Mouse (Mus musculus): Measurements from ENCODE around the gene Tacc3. TPM values are rescaled to one million over a fixed set of nuclear protein-coding genes. Genes with fewer than 3 reads are reported as not detected.

Tacc3 gene
- polyA plus RNA-seq, 1 experiment, result 54.1 TPM

- Histone ChIP-seq H3K27me3 (ENCODE audit: control insufficient read depth, insufficient read depth, insufficient read length) (no peaks in the 10 kb centered on the region), H3K79me2 (ENCODE audit: control insufficient read depth, insufficient read depth) (no peaks in the 10 kb centered on the region), H3ac (ENCODE audit: control insufficient read depth, insufficient read length) (no peak overlapping the region), H3K4me3 (no peak overlapping the region), H3K4me2 (ENCODE audit: low read depth) (no peak overlapping the region), H3K36me3 (ENCODE audit: control insufficient read depth, insufficient read depth) (peaks cover 26% of the 10 kb centered on the region)
- no peak for TF ChIP-seq TCF3 (IDR thresholded peaks at IDR 0.05; ENCODE audit: insufficient read length, low read depth)
- TF ChIP-seq POLR2AphosphoS2 (IDR thresholded peaks at IDR 0.05; ENCODE audit: insufficient read length, low read depth), result no peak
- no peak for TF ChIP-seq MYOG (IDR thresholded peaks at IDR 0.05; ENCODE audit: control insufficient read depth in 1 of 3, insufficient read depth in 1 of 3, insufficient read length in 2 of 3, low read depth in 2 of 3)
- no peak for TF ChIP-seq CEBPB (IDR thresholded peaks at IDR 0.05; ENCODE audit: insufficient read depth, poor library complexity, severe bottlenecking)
- no peak for TF ChIP-seq TCF12 (IDR thresholded peaks at IDR 0.05; ENCODE audit: insufficient read depth, poor library complexity, severe bottlenecking)
- no peak for TF ChIP-seq USF1 (IDR thresholded peaks at IDR 0.05; ENCODE audit: low read depth)
- TF ChIP-seq MAX (IDR thresholded peaks at IDR 0.05; ENCODE audit: low read depth), result no peak
- TF ChIP-seq MYOD1 (IDR thresholded peaks at IDR 0.05; ENCODE audit: control insufficient read depth in 1 of 3, insufficient read length in 2 of 3, low read depth in 2 of 3), result no peak
- TF ChIP-seq SRF (IDR thresholded peaks at IDR 0.05; ENCODE audit: control insufficient read depth, insufficient read length, low read depth), result no peak
- TF ChIP-seq E2F4 (IDR thresholded peaks at IDR 0.05; ENCODE audit: insufficient read depth), result no peak
- no peak for TF ChIP-seq POLR2A (IDR thresholded peaks at IDR 0.05; ENCODE audit: insufficient read length, low read depth)
- TF ChIP-seq REST (IDR thresholded peaks at IDR 0.05; ENCODE audit: insufficient read depth, insufficient read length), result no peak
Measured at GRCm38 (mm10) chr5:33638826-33639225, 19.1 kb upstream of the Tacc3 start.

GRCm38 (mm10) chr5:33640652-33641051, 17.3 kb upstream of the Tacc3 start:
- H3K27me3 ChIP-seq (ENCODE audit: control insufficient read depth, insufficient read depth, insufficient read length), result no peaks in the 10 kb centered on the region
- no peaks in the 10 kb centered on the region for H3K79me2 ChIP-seq (ENCODE audit: control insufficient read depth, insufficient read depth)
- no peak overlapping the region for H3ac ChIP-seq (ENCODE audit: control insufficient read depth, insufficient read length)
- H3K36me3 ChIP-seq (ENCODE audit: control insufficient read depth, insufficient read depth), result peaks cover 40% of the 10 kb centered on the region
- H3K4me2 ChIP-seq (ENCODE audit: low read depth), result no peak overlapping the region
- TF ChIP-seq TCF12 (IDR thresholded peaks at IDR 0.05; ENCODE audit: insufficient read depth, poor library complexity, severe bottlenecking), result no peak
- no peak for TF ChIP-seq E2F4 (IDR thresholded peaks at IDR 0.05; ENCODE audit: insufficient read depth)
- TF ChIP-seq MAX (IDR thresholded peaks at IDR 0.05; ENCODE audit: low read depth), result no peak
- no peak for TF ChIP-seq POLR2A (IDR thresholded peaks at IDR 0.05; ENCODE audit: insufficient read length, low read depth)
- no peak for TF ChIP-seq USF1 (IDR thresholded peaks at IDR 0.05; ENCODE audit: low read depth)
- TF ChIP-seq CEBPB (IDR thresholded peaks at IDR 0.05; ENCODE audit: insufficient read depth, poor library complexity, severe bottlenecking), result no peak
- TF ChIP-seq REST (IDR thresholded peaks at IDR 0.05; ENCODE audit: insufficient read depth, insufficient read length), result no peak
- no peak for TF ChIP-seq POLR2AphosphoS2 (IDR thresholded peaks at IDR 0.05; ENCODE audit: insufficient read length, low read depth)
- no peak for TF ChIP-seq MYOG (IDR thresholded peaks at IDR 0.05; ENCODE audit: control insufficient read depth in 1 of 3, insufficient read depth in 1 of 3, insufficient read length in 2 of 3, low read depth in 2 of 3)
- no peak for TF ChIP-seq TCF3 (IDR thresholded peaks at IDR 0.05; ENCODE audit: insufficient read length, low read depth)
- TF ChIP-seq SRF (IDR thresholded peaks at IDR 0.05; ENCODE audit: control insufficient read depth, insufficient read length, low read depth), result no peak
- TF ChIP-seq MYOD1 (IDR thresholded peaks at IDR 0.05; ENCODE audit: control insufficient read depth in 1 of 3, insufficient read length in 2 of 3, low read depth in 2 of 3), result no peak
- H3K4me3 ChIP-seq, result no peak overlapping the region

DNA sequence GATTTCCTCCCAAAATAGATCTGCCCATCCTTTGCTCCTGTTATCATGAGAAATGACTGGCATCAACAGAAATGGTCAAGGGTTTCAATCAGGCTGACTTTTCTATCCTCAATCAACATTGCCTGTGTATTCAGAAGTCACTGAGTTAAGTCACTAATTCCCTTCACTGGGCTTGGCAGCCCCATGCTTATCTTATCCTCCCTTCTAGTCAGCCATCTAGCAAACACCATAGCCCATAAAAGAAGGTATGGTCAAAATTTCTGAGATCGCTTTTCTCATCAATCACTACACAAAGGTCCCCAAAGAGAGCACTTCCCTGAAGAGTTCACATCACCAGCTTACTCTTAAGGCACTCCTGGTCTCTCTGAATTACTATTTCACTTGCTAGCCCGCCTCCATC, 6.9 kb upstream of the Tacc3 start:
- no peak for TF ChIP-seq MAX (IDR thresholded peaks at IDR 0.05; ENCODE audit: low read depth)
- no peak for TF ChIP-seq USF1 (IDR thresholded peaks at IDR 0.05; ENCODE audit: low read depth)
- TF ChIP-seq MYOG (IDR thresholded peaks at IDR 0.05; ENCODE audit: control insufficient read depth in 1 of 3, insufficient read depth in 1 of 3, insufficient read length in 2 of 3, low read depth in 2 of 3), result no peak
- TF ChIP-seq SRF (IDR thresholded peaks at IDR 0.05; ENCODE audit: control insufficient read depth, insufficient read length, low read depth), result no peak

DNA sequence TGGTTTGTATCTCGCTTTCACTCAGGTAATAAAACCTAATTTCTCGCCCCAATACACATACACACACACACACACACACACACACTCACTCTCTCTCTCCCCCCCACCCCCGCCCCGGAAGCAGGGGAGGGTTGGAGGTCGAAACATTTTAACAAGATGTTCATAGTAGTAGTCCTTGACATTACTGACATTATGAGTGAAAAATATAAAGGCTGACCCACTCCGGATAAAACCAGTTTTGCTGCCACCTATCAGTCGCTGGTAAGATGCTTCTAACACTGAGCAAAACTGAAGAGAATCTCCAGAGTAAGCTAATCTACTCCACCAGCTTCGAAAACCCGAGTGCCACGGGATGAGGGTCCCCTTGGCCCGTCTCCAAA, 6.4 kb upstream of the Tacc3 start:
- Histone ChIP-seq H3K27me3 (ENCODE audit: control insufficient read depth, insufficient read depth, insufficient read length) (no peaks in the 10 kb centered on the region), H3K36me3 (ENCODE audit: control insufficient read depth, insufficient read depth) (peaks cover 12% of the 10 kb centered on the region), H3K4me2 (ENCODE audit: low read depth) (peak overlapping the region; percentile 93), H3ac (ENCODE audit: control insufficient read depth, insufficient read length) (peak overlapping the region; percentile 63), H3K4me3 (peak overlapping the region; percentile 97), H3K79me2 (ENCODE audit: control insufficient read depth, insufficient read depth) (peaks cover 57% of the 10 kb centered on the region)
- TF ChIP-seq E2F4 (IDR thresholded peaks at IDR 0.05; ENCODE audit: insufficient read depth), result no peak
- no peak for TF ChIP-seq POLR2AphosphoS2 (IDR thresholded peaks at IDR 0.05; ENCODE audit: insufficient read length, low read depth)
- TF ChIP-seq MAX (IDR thresholded peaks at IDR 0.05; ENCODE audit: low read depth), result no peak
- TF ChIP-seq TCF12 (IDR thresholded peaks at IDR 0.05; ENCODE audit: insufficient read depth, poor library complexity, severe bottlenecking), result no peak
- no peak for TF ChIP-seq SRF (IDR thresholded peaks at IDR 0.05; ENCODE audit: control insufficient read depth, insufficient read length, low read depth)
- no peak for TF ChIP-seq USF1 (IDR thresholded peaks at IDR 0.05; ENCODE audit: low read depth)
- no peak for TF ChIP-seq CEBPB (IDR thresholded peaks at IDR 0.05; ENCODE audit: insufficient read depth, poor library complexity, severe bottlenecking)
- no peak for TF ChIP-seq MYOG (IDR thresholded peaks at IDR 0.05; ENCODE audit: control insufficient read depth in 1 of 3, insufficient read depth in 1 of 3, insufficient read length in 2 of 3, low read depth in 2 of 3)
- TF ChIP-seq POLR2A (IDR thresholded peaks at IDR 0.05; ENCODE audit: insufficient read length, low read depth), result no peak
- TF ChIP-seq MYOD1 (IDR thresholded peaks at IDR 0.05; ENCODE audit: control insufficient read depth in 1 of 3, insufficient read length in 2 of 3, low read depth in 2 of 3), result no peak
- TF ChIP-seq TCF3 (IDR thresholded peaks at IDR 0.05; ENCODE audit: insufficient read length, low read depth), result no peak
- TF ChIP-seq REST (IDR thresholded peaks at IDR 0.05; ENCODE audit: insufficient read depth, insufficient read length), result no peak

More for the DNA sequence above, 6.9 kb upstream of the Tacc3 start:
- Histone ChIP-seq H3K4me2 (ENCODE audit: low read depth) (peak overlapping the region; percentile 93), H3K79me2 (ENCODE audit: control insufficient read depth, insufficient read depth) (peaks cover 52% of the 10 kb centered on the region), H3K27me3 (ENCODE audit: control insufficient read depth, insufficient read depth, insufficient read length) (no peaks in the 10 kb centered on the region), H3ac (ENCODE audit: control insufficient read depth, insufficient read length) (no peak overlapping the region), H3K36me3 (ENCODE audit: control insufficient read depth, insufficient read depth) (peaks cover 14% of the 10 kb centered on the region), H3K4me3 (peak overlapping the region; percentile 97)
